In genomic region chr3:127123376-127123775, GRCm38 (mm10) we compare ENCODE assay signal across 8 mouse cellular contexts.
DNase-seq lines count a peak whose midpoint lies in the region; ATAC-seq and TF ChIP-seq lines count a peak whose summit lies in the region.

No protein-coding gene starts in this region.

- 0 out of 2 replicates have a peak, but pooled peaks cover 2% of the 10 kb centered on the region for H3K27me3 ChIP-seq in forebrain, embryonic 10.5 days (ENCODE audit: poor library complexity, severe bottlenecking)
- H3K27me3 ChIP-seq in forebrain, postnatal 0 days (ENCODE audit: insufficient read depth, low read length) = no peaks in the 10 kb centered on the region
- no peaks in the 10 kb centered on the region for H3K27me3 ChIP-seq in kidney, adult 2 months (replicated peaks; ENCODE audit: control insufficient read depth, insufficient read depth, low read length)
- H3K27me3 ChIP-seq in liver, postnatal 0 days (ENCODE audit: insufficient read depth, low read length) = no peaks in the 10 kb centered on the region

- no peak overlapping the region for H3K4me2 ChIP-seq in forebrain, postnatal 0 days (ENCODE audit: low read depth)
- peak overlapping the region; percentile 52 for H3K4me2 ChIP-seq in liver, postnatal 0 days (ENCODE audit: low read depth, low read length)

- no peaks in the 10 kb centered on the region for H3K9me3 ChIP-seq in forebrain, embryonic 10.5 days
- no peaks in the 10 kb centered on the region for H3K9me3 ChIP-seq in forebrain, postnatal 0 days (ENCODE audit: low read length)
- H3K9me3 ChIP-seq in liver, postnatal 0 days (ENCODE audit: low read length) = no peaks in the 10 kb centered on the region

- H3K4me3 ChIP-seq in forebrain, embryonic 10.5 days = no peak overlapping the region
- H3K4me3 ChIP-seq in forebrain, postnatal 0 days (ENCODE audit: low read depth, low read length) = no peak overlapping the region
- peak overlapping the region; percentile 33 for H3K4me3 ChIP-seq in kidney, adult 2 months (ENCODE audit: insufficient read depth, low read depth, low read length)
- peak overlapping the region; percentile 8; the same call in 1 of the 2 replicates for H3K4me3 ChIP-seq in liver, postnatal 0 days (ENCODE audit: low read depth, low read length)

- no peak for ATAC-seq in forebrain, postnatal 0 days
- ATAC-seq in liver, postnatal 0 days = peak; percentile 83

- DNase-seq in forebrain, embryonic 10.5 days (ENCODE audit: extremely low spot score, low spot score) = peak; percentile 18
- no peak for DNase-seq in forebrain, postnatal 0 days
- peak; percentile 20 for DNase-seq in gastrocnemius, postnatal 10 days
- peak; percentile 71 for DNase-seq in kidney, adult 2 months
- DNase-seq in liver, postnatal 0 days = peak; percentile 52
- no peak for DNase-seq in right cerebral cortex, adult 2 months (ENCODE audit: low spot score in 2 of 2)
- DNase-seq in frontal cortex, adult 2 months (ENCODE audit: extremely low spot score in 1 of 2, low spot score in 1 of 2) = no peak
- no peak for DNase-seq in layer of hippocampus, postnatal 10 days (ENCODE audit: low spot score in 2 of 2)

- no peak for TF ChIP-seq POLR2A in kidney, adult 2 months (IDR thresholded peaks at IDR 0.05; ENCODE audit: low read depth, low read length)

- WGBS in forebrain, embryonic 10.5 days = 57% methylated on average over 8 of the region's 8 CpGs
- WGBS in forebrain, postnatal 0 days = 62% methylated on average over 8 of the region's 8 CpGs
- WGBS in kidney, adult 2 months = 8% methylated on average over 8 of the region's 8 CpGs
- WGBS in liver, postnatal 0 days (ENCODE audit: insufficient replicate concordance) = 39% methylated on average over 8 of the region's 8 CpGs

- no peak for TF ChIP-seq CTCF in forebrain, postnatal 0 days (IDR thresholded peaks at IDR 0.05; ENCODE audit: low read depth)
- TF ChIP-seq CTCF in kidney, adult 2 months (conservative IDR thresholded peaks at IDR 0.05; ENCODE audit: insufficient read depth, insufficient read length, low read depth, low read length) = no peak
- TF ChIP-seq CTCF in liver, postnatal 0 days (IDR thresholded peaks at IDR 0.05; ENCODE audit: low read depth) = no peak

- H3K4me1 ChIP-seq in forebrain, embryonic 10.5 days = peaks cover 22% of the 10 kb centered on the region
- H3K4me1 ChIP-seq in forebrain, postnatal 0 days (ENCODE audit: insufficient read depth) = peaks cover 5% of the 10 kb centered on the region; the same call in 1 of the 2 replicates
- no peaks in the 10 kb centered on the region for H3K4me1 ChIP-seq in kidney, adult 2 months (ENCODE audit: control insufficient read depth, insufficient read depth, low read length)
- H3K4me1 ChIP-seq in liver, postnatal 0 days (ENCODE audit: insufficient read depth) = no peaks in the 10 kb centered on the region; the same call in 1 of the 2 replicates

- TF ChIP-seq EP300 in liver, postnatal 0 days (IDR thresholded peaks at IDR 0.05; ENCODE audit: low read depth) = peak; percentile 67

- H3K27ac ChIP-seq in forebrain, embryonic 10.5 days = no peak overlapping the region
- no peak overlapping the region for H3K27ac ChIP-seq in forebrain, postnatal 0 days (ENCODE audit: low read depth, low read length)
- peak overlapping the region; percentile 53; the same call in 1 of the 2 replicates for H3K27ac ChIP-seq in kidney, adult 2 months (ENCODE audit: insufficient read depth, low read depth, low read length)
- H3K27ac ChIP-seq in liver, postnatal 0 days (ENCODE audit: low read depth) = peak overlapping the region; percentile 95

- no peaks in the 10 kb centered on the region for H3K36me3 ChIP-seq in forebrain, embryonic 10.5 days (replicated peaks)
- H3K36me3 ChIP-seq in forebrain, postnatal 0 days (ENCODE audit: insufficient read depth) = no peaks in the 10 kb centered on the region
- H3K36me3 ChIP-seq in kidney, adult 2 months (ENCODE audit: control insufficient read depth, insufficient read depth, low read length) = no peaks in the 10 kb centered on the region
- no peaks in the 10 kb centered on the region for H3K36me3 ChIP-seq in liver, postnatal 0 days (replicated peaks; ENCODE audit: insufficient read depth, low read length)

- no peak overlapping the region for H3K9ac ChIP-seq in forebrain, postnatal 0 days
- H3K9ac ChIP-seq in liver, postnatal 0 days (replicated peaks) = peak overlapping the region; percentile 1; the same call in 1 of the 2 replicates

Comparison
In these comparisons a context has a peak if more than half of its experiments do, and no peak if none do; other contexts are left out.
1. DNase-seq: peak in forebrain, embryonic 10.5 days (single experiment), gastrocnemius, postnatal 10 days (single experiment), kidney, adult 2 months (single experiment) and liver, postnatal 0 days (single experiment); none in forebrain, postnatal 0 days (single experiment), right cerebral cortex, adult 2 months (0 of 2), frontal cortex, adult 2 months (0 of 2) and layer of hippocampus, postnatal 10 days (0 of 2).
2. H3K27ac ChIP-seq: peak in kidney, adult 2 months (single experiment) and liver, postnatal 0 days (single experiment); none in forebrain, embryonic 10.5 days (single experiment) and forebrain, postnatal 0 days (single experiment).
3. H3K4me3 ChIP-seq: peak in kidney, adult 2 months (single experiment) and liver, postnatal 0 days (single experiment); none in forebrain, embryonic 10.5 days (single experiment) and forebrain, postnatal 0 days (single experiment).